Mouse (Mus musculus) v-Abl transformed pro-B cells (cell line): ENCODE data around the gene Hist1h2ad.

Source experiments
- in situ Hi-C, 2 experiments: fragments of 400-800 bp; cut with MboI; formaldehyde crosslinking; loops; one replicate each; pipeline ENCODE4 v1.15.1; 2025; ENCODE audit not compliant: unreplicated experiment in 2 of 2

Hist1h2ad gene

GRCm38 (mm10) chr13:23595622-23596372 lies 21.6 kb downstream of the Hist1h2ad start:
- in situ Hi-C loops, result loop anchor here (10.0 to 25.0 kb wide), 4 partner anchors 171 to 1808 kb away; partner anchors contain the start of genes Hist1h2ah (in 2 of the 2), Hist1h2bk (in 2 of the 2), Abt1 (in 1 of the 2) and Hist1h1b (in 1 of the 2)

GRCm38 (mm10) chr13:23597957-23598356 lies 23.8 kb downstream of the Hist1h2ad start:
- in situ Hi-C loops, result loop anchor here (10.0 to 25.0 kb wide), 4 partner anchors 173 to 1811 kb away; partner anchors contain the start of genes Hist1h2ah (in 2 of the 2), Hist1h2bk (in 2 of the 2), Abt1 (in 1 of the 2) and Hist1h1b (in 1 of the 2)

GRCm38 (mm10) chr13:23603182-23603699 lies 29.1 kb downstream of the Hist1h2ad start:
- in situ Hi-C loops, result no loop called here

- in situ Hi-C loops, result no loop called here
Observed at GRCm38 (mm10) chr13:23604452-23604851, 30.3 kb downstream of the Hist1h2ad start.

- in situ Hi-C loops, result no loop called here
Observed at GRCm38 (mm10) chr13:23605052-23605451, 30.9 kb downstream of the Hist1h2ad start.

GRCm38 (mm10) chr13:23609209-23609608 lies 35.0 kb downstream of the Hist1h2ad start:
- in situ Hi-C loops, result no loop called here

GRCm38 (mm10) chr13:23609844-23610243 lies 35.7 kb downstream of the Hist1h2ad start:
- in situ Hi-C loops, result no loop called here

- in situ Hi-C loops, result no loop called here
Observed at GRCm38 (mm10) chr13:23610393-23610792, 36.2 kb downstream of the Hist1h2ad start.

- in situ Hi-C loops, result no loop called here
Observed at GRCm38 (mm10) chr13:23611638-23612037, 37.5 kb downstream of the Hist1h2ad start.

- in situ Hi-C loops, result loop anchor here (5.0 to 10.0 kb wide), 4 partner anchors 33 to 1795 kb away; partner anchors contain the start of gene Hist1h1c (in 2 of the 2)
Observed at GRCm38 (mm10) chr13:23620056-23620732, 46.0 kb downstream of the Hist1h2ad start.

GRCm38 (mm10) chr13:23620733-23621531 lies 46.8 kb downstream of the Hist1h2ad start, which contains the start of gene Hist1h2be:
Gene Hist1h2be (minus strand): TSS chr13:23621124.
- in situ Hi-C loops, result loop anchor here (5.0 to 10.0 kb wide), 4 partner anchors 34 to 1796 kb away; partner anchors contain the start of gene Hist1h1c (in 2 of the 2)

GRCm38 (mm10) chr13:23621532-23622174 lies 47.5 kb downstream of the Hist1h2ad start:
- in situ Hi-C loops, result loop anchor here (5.0 to 10.0 kb wide), 4 partner anchors 34 to 1797 kb away; partner anchors contain the start of gene Hist1h1c (in 2 of the 2)

- in situ Hi-C loops, result loop anchor here (5.0 to 10.0 kb wide), 4 partner anchors 35 to 1797 kb away; partner anchors contain the start of gene Hist1h1c (in 2 of the 2)
Observed at GRCm38 (mm10) chr13:23622175-23622671, 48.0 kb downstream of the Hist1h2ad start, which contains the start of gene Hist1h1e. Gene Hist1h1e (minus strand): TSS chr13:23622558.

GRCm38 (mm10) chr13:23622861-23623450 lies 48.8 kb downstream of the Hist1h2ad start:
- in situ Hi-C loops, result loop anchor here (5.0 to 10.0 kb wide), 4 partner anchors 36 to 1798 kb away; partner anchors contain the start of gene Hist1h1c (in 2 of the 2)
